Mouse (Mus musculus): ENCODE results near the gene Shroom2. TPM values are rescaled to one million over a fixed set of nuclear protein-coding genes. Genes with fewer than 3 reads are reported as not detected.

The Shroom2 gene
- polyA plus RNA-seq, 1 experiment: 4.5 TPM

DNA sequence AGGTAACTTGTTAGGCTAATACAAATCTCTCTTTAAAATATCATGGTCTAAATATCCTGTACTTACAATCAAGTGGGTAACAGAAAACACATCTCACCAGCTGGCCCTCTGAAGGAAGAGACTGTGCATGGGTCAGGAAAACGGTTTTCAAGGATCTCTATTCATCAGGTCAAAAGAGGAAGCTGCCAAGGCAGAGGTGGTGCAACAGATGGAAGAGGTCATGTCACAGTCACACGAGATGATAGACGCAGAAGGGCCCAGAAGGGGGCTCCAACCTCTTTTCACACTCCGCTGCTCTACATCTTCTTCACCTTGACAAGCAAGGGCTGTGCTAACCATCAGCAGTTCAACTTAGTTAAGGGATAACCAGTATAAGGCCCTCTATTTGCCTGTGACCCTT is 60.9 kb downstream of the Shroom2 start:
- H3K4me1 ChIP-seq (ENCODE audit: control insufficient read depth, insufficient read depth, low read length): peaks cover 2% of the 10 kb centered on the region; the same call in 1 of the 2 replicates
- TF ChIP-seq POLR2A (IDR thresholded peaks at IDR 0.05; ENCODE audit: low read depth, low read length): no peak
- TF ChIP-seq CTCF (IDR thresholded peaks at IDR 0.05; ENCODE audit: borderline replicate concordance, insufficient read depth, low read length): no peak
- H3K4me3 ChIP-seq (ENCODE audit: insufficient read depth, low read length): no peak overlapping the region
- no peak overlapping the region for H3K27ac ChIP-seq (ENCODE audit: insufficient read depth, low read length)

DNA sequence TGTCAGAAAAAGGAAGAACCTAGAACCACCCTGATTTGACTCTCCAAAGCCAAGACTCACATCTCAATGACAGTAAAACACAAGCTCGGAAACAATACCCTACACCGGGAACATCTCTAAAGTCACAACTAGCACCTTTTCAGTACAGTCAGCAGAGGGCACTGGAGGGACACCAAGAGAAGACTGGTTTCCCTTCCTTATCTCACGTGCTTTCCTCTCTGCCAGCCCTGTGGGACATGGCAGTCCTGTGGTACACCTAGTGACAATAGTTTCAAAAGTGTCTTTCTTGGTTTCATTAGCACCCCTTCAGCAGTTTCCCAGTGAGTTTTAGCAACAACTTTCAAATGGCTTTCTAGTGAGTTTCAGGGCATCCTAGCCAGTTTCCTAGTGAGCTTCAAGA is 63.9 kb downstream of the Shroom2 start:
- Histone ChIP-seq H3K27ac (ENCODE audit: insufficient read depth, low read length) (no peak overlapping the region), H3K4me3 (ENCODE audit: insufficient read depth, low read length) (no peak overlapping the region), H3K4me1 (ENCODE audit: control insufficient read depth, insufficient read depth, low read length) (peaks cover 2% of the 10 kb centered on the region; the same call in 1 of the 2 replicates)
- TF ChIP-seq CTCF (IDR thresholded peaks at IDR 0.05; ENCODE audit: borderline replicate concordance, insufficient read depth, low read length) (peak; percentile 27; the same call in 1 of the 2 replicates), POLR2A (IDR thresholded peaks at IDR 0.05; ENCODE audit: low read depth, low read length) (no peak)

DNA sequence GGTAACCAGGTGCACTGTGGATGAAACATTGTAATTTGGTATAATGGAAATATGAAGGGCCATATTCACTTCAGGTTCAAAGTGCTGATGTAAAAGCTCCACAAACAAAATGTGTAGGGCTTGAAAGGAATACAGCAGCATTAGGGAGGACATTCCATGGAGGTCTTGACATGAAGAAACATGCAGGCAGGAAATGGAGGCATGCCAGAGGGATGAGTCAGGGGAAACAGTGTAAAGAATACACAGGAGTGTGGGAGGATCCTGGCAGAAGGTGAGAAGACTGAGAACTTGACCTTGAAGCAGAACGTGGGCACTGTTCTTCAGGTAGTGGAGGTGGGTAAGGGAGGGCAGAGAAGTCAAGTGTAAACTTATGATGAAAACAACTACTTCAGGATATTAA is 65.6 kb downstream of the Shroom2 start:
- no peak overlapping the region for H3K4me3 ChIP-seq (ENCODE audit: insufficient read depth, low read length)
- peaks cover 2% of the 10 kb centered on the region; the same call in 1 of the 2 replicates for H3K4me1 ChIP-seq (ENCODE audit: control insufficient read depth, insufficient read depth, low read length)
- TF ChIP-seq POLR2A (IDR thresholded peaks at IDR 0.05; ENCODE audit: low read depth, low read length): no peak
- TF ChIP-seq CTCF (IDR thresholded peaks at IDR 0.05; ENCODE audit: borderline replicate concordance, insufficient read depth, low read length): no peak
- H3K27ac ChIP-seq (ENCODE audit: insufficient read depth, low read length): no peak overlapping the region

- peaks cover 2% of the 10 kb centered on the region; the same call in 1 of the 2 replicates for H3K4me1 ChIP-seq (ENCODE audit: control insufficient read depth, insufficient read depth, low read length)
- H3K4me3 ChIP-seq (ENCODE audit: insufficient read depth, low read length): no peak overlapping the region
- TF ChIP-seq POLR2A (IDR thresholded peaks at IDR 0.05; ENCODE audit: low read depth, low read length) (no peak), CTCF (IDR thresholded peaks at IDR 0.05; ENCODE audit: borderline replicate concordance, insufficient read depth, low read length) (no peak)
- H3K27ac ChIP-seq (ENCODE audit: insufficient read depth, low read length): no peak overlapping the region
Measured at GRCm38 (mm10) chrX:152701679-152702078, 67.6 kb downstream of the Shroom2 start.

- TF ChIP-seq POLR2A (IDR thresholded peaks at IDR 0.05; ENCODE audit: low read depth, low read length) (no peak), CTCF (IDR thresholded peaks at IDR 0.05; ENCODE audit: borderline replicate concordance, insufficient read depth, low read length) (no peak)
- H3K27ac ChIP-seq (ENCODE audit: insufficient read depth, low read length): no peak overlapping the region
- H3K4me3 ChIP-seq (ENCODE audit: insufficient read depth, low read length): no peak overlapping the region
- no peaks in the 10 kb centered on the region for H3K4me1 ChIP-seq (ENCODE audit: control insufficient read depth, insufficient read depth, low read length)
Measured at GRCm38 (mm10) chrX:152690788-152691291, 78.4 kb downstream of the Shroom2 start.

DNA sequence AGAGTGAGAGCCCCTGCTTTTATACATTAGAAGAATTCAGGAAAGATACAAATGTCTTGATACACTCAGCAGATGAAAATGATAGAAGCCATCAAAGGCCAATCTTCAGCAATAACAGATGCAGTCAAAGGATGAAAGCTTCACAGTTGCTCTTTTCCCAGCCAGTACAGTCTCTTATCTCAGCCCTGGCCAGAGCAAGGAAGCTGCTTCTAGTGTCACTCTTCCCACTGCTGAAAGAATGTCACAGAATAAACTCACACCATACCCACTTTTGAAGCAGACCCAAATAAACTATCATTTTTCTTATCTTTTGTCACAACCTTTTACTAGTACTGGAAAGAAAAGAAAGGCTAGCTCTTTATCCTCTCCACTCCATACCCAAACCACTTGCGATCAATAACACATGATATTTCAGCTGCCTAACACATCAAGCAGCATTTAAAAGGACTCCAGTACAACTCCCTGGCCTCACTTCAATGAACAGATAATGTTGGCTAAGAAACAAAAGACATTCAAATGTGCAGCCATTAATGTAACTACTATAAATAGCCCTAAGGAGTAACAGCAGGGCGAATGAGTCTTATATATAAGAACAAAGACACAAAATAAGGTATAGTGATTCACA is 90.0 kb downstream of the Shroom2 start:
- Histone ChIP-seq H3K4me3 (ENCODE audit: insufficient read depth, low read length) (no peak overlapping the region), H3K4me1 (ENCODE audit: control insufficient read depth, insufficient read depth, low read length) (no peaks in the 10 kb centered on the region), H3K27ac (ENCODE audit: insufficient read depth, low read length) (no peak overlapping the region)
- TF ChIP-seq POLR2A (IDR thresholded peaks at IDR 0.05; ENCODE audit: low read depth, low read length): no peak

GRCm38 (mm10) chrX:152676357-152676756 is 92.9 kb downstream of the Shroom2 start:
- Histone ChIP-seq H3K4me3 (ENCODE audit: insufficient read depth, low read length) (no peak overlapping the region), H3K4me1 (ENCODE audit: control insufficient read depth, insufficient read depth, low read length) (no peaks in the 10 kb centered on the region), H3K27ac (ENCODE audit: insufficient read depth, low read length) (no peak overlapping the region)
- TF ChIP-seq CTCF (IDR thresholded peaks at IDR 0.05; ENCODE audit: borderline replicate concordance, insufficient read depth, low read length): no peak
- no peak for TF ChIP-seq POLR2A (IDR thresholded peaks at IDR 0.05; ENCODE audit: low read depth, low read length)

- Histone ChIP-seq H3K27ac (ENCODE audit: insufficient read depth, low read length) (no peak overlapping the region), H3K4me3 (ENCODE audit: insufficient read depth, low read length) (no peak overlapping the region), H3K4me1 (ENCODE audit: control insufficient read depth, insufficient read depth, low read length) (no peaks in the 10 kb centered on the region)
- TF ChIP-seq CTCF (IDR thresholded peaks at IDR 0.05; ENCODE audit: borderline replicate concordance, insufficient read depth, low read length) (no peak), POLR2A (IDR thresholded peaks at IDR 0.05; ENCODE audit: low read depth, low read length) (no peak)
Measured at GRCm38 (mm10) chrX:152673431-152673830, 95.8 kb downstream of the Shroom2 start.

GRCm38 (mm10) chrX:152657363-152658036 is 111.8 kb downstream of the Shroom2 start:
- H3K27ac ChIP-seq (ENCODE audit: insufficient read depth, low read length): no peak overlapping the region
- H3K4me3 ChIP-seq (ENCODE audit: insufficient read depth, low read length): no peak overlapping the region
- TF ChIP-seq CTCF (IDR thresholded peaks at IDR 0.05; ENCODE audit: borderline replicate concordance, insufficient read depth, low read length): no peak
- no peak for TF ChIP-seq POLR2A (IDR thresholded peaks at IDR 0.05; ENCODE audit: low read depth, low read length)
- H3K4me1 ChIP-seq (ENCODE audit: control insufficient read depth, insufficient read depth, low read length): no peaks in the 10 kb centered on the region

DNA sequence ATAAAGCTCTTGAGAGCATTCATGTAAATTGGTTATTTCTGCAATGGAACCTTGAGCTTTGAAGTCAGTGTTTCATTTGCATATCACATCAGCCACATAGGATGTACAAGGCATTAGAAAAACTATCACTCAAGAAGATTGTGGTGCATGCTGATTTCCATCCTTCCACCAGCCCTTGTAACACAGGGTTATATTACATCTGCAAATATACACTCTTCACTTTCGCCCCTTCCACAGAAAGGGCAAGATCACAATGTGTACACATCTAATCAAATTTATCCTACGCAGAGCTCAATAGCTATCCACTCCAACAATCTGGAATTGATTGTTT is 112.7 kb downstream of the Shroom2 start:
- no peak overlapping the region for H3K4me3 ChIP-seq (ENCODE audit: insufficient read depth, low read length)
- H3K27ac ChIP-seq (ENCODE audit: insufficient read depth, low read length): no peak overlapping the region
- TF ChIP-seq CTCF (IDR thresholded peaks at IDR 0.05; ENCODE audit: borderline replicate concordance, insufficient read depth, low read length): no peak
- no peaks in the 10 kb centered on the region for H3K4me1 ChIP-seq (ENCODE audit: control insufficient read depth, insufficient read depth, low read length)
